Mouse (Mus musculus) c-Kit-positive CD71-negative TER-119-negative erythroid progenitor cells, embryonic 14.5 days (primary cell): ENCODE measurements at regions not wholly inside any gene's neighbourhood (a gene's known extent, or its start where the extent isn't known, plus 50 kb on each side); places are given as distances from the start of the nearest gene placed in this dataset.

Source experiments
- DNase-seq: peaks from one replicate; pipeline ENCODE4 v3.0.0-alpha.2; 2013; ENCODE audit warnings: low read depth

GRCm38 (mm10) chr16:55663946-55664345 is 174.8 kb downstream of the Nfkbiz start:
- no peak for DNase-seq

- peak; percentile 9 for DNase-seq
Observed at GRCm38 (mm10) chr16:55636667-55637450, 201.8 kb downstream of the Nfkbiz start.

GRCm38 (mm10) chr16:55636224-55636623 is 202.5 kb downstream of the Nfkbiz start:
- DNase-seq = no peak

GRCm38 (mm10) chr16:55634691-55635090 is 204.0 kb downstream of the Nfkbiz start:
- no peak for DNase-seq

GRCm38 (mm10) chr16:55632220-55632619 is 206.5 kb downstream of the Nfkbiz start:
- no peak for DNase-seq

- DNase-seq = no peak
Observed at GRCm38 (mm10) chr16:55631637-55632036, 207.1 kb downstream of the Nfkbiz start.

GRCm38 (mm10) chr16:55631048-55631447 is 207.7 kb downstream of the Nfkbiz start:
- no peak for DNase-seq

- no peak for DNase-seq
Observed at GRCm38 (mm10) chr16:55627531-55627930, 211.2 kb downstream of the Nfkbiz start.

- DNase-seq = no peak
Observed at GRCm38 (mm10) chr16:55623422-55623821, 215.3 kb downstream of the Nfkbiz start.

- DNase-seq = no peak
Observed at GRCm38 (mm10) chr16:55619731-55620130, 219.0 kb downstream of the Nfkbiz start.

- DNase-seq = no peak
Observed at GRCm38 (mm10) chr16:55617958-55618357, 220.7 kb downstream of the Nfkbiz start.

GRCm38 (mm10) chr16:55617506-55617905 is 221.2 kb downstream of the Nfkbiz start:
- no peak for DNase-seq

- no peak for DNase-seq
Observed at GRCm38 (mm10) chr16:55616408-55617120, 222.1 kb downstream of the Nfkbiz start.

- no peak for DNase-seq
Observed at GRCm38 (mm10) chr16:55612873-55613272, 225.8 kb downstream of the Nfkbiz start.

- DNase-seq = no peak
Observed at GRCm38 (mm10) chr16:55612001-55612400, 226.7 kb downstream of the Nfkbiz start.

GRCm38 (mm10) chr16:55611172-55611571 is 227.5 kb downstream of the Nfkbiz start:
- DNase-seq = no peak

- DNase-seq = no peak
Observed at GRCm38 (mm10) chr16:55608361-55608760, 230.3 kb downstream of the Nfkbiz start.

GRCm38 (mm10) chr16:55606447-55607239 is 232.1 kb downstream of the Nfkbiz start:
- no peak for DNase-seq

- DNase-seq = no peak
Observed at GRCm38 (mm10) chr16:55603611-55604010, 235.1 kb downstream of the Nfkbiz start.

GRCm38 (mm10) chr16:55589382-55589956 is 249.2 kb downstream of the Nfkbiz start:
- no peak for DNase-seq

- no peak for DNase-seq
Observed at GRCm38 (mm10) chr16:55587138-55587537, 251.6 kb downstream of the Nfkbiz start.

- no peak for DNase-seq
Observed at GRCm38 (mm10) chr16:55582906-55583305, 255.8 kb downstream of the Nfkbiz start.
